Mouse (Mus musculus) MEL (cell line): ENCODE data around the gene Slc15a2. TPM values are rescaled to one million over a fixed set of nuclear protein-coding genes. Genes with fewer than 3 reads are reported as not detected.

Experiments used
- DNase-seq: peaks from one replicate; pipeline ENCODE4 v3.0.0; 2011; ENCODE audit warnings: low read depth, low spot score
- H3K27ac ChIP-seq: 2 replicates; pipeline ENCODE4 v1.5.1; 2012; ENCODE audit warnings: low read depth, mild to moderate bottlenecking, control low read depth, low read length, moderate library complexity; ENCODE audit not compliant: control insufficient read depth
- H3K27me3 ChIP-seq, 2 experiments: fragments of 150-350 bp in 1 of 2; sonication (generic) in 1 of 2; 2 replicates each; pipeline ENCODE4 v1.6.1; 2012; ENCODE audit warnings: low read length in 2 of 2, mild to moderate bottlenecking in 2 of 2, improper control_type of control experiment in 1 of 2, moderate library complexity in 1 of 2; ENCODE audit not compliant: insufficient read depth in 2 of 2, control insufficient read depth in 1 of 2
- H3K36me3 ChIP-seq, 2 experiments: 2 replicates each; pipeline ENCODE4 v1.6.1; 2012 to 2014; ENCODE audit warnings: low read length in 2 of 2, improper control_type of control experiment in 1 of 2, inconsistent platforms in 1 of 2, mild to moderate bottlenecking in 1 of 2; ENCODE audit not compliant: insufficient read depth in 2 of 2, control insufficient read depth in 1 of 2
- H3K4me1 ChIP-seq, 2 experiments: fragments of 150-350 bp in 1 of 2; sonication (generic) in 1 of 2; 2 replicates each; pipeline ENCODE4 v1.6.1; 2012; ENCODE audit warnings: low read length in 2 of 2, improper control_type of control experiment in 1 of 2, mild to moderate bottlenecking in 1 of 2; ENCODE audit not compliant: insufficient read depth in 2 of 2, control insufficient read depth in 1 of 2
- H3K4me3 ChIP-seq, 2 experiments: fragments of 150-350 bp in 1 of 2; sonication (generic) in 1 of 2; 2 replicates each; pipeline ENCODE4 v1.5.1; 2012; ENCODE audit warnings: low read depth in 2 of 2, low read length in 2 of 2, mild to moderate bottlenecking in 2 of 2, moderate library complexity in 2 of 2, control low read depth in 1 of 2, improper control_type of control experiment in 1 of 2; ENCODE audit not compliant: control insufficient read depth in 1 of 2, insufficient read depth in 1 of 2
- H3K79me2 ChIP-seq: 2 replicates; pipeline ENCODE4 v1.6.1; 2012; ENCODE audit warnings: mild to moderate bottlenecking, low read length, moderate library complexity; ENCODE audit not compliant: control insufficient read depth, poor library complexity, insufficient read depth
- H3K9ac ChIP-seq: 2 replicates; pipeline ENCODE4 v1.6.1; 2012; ENCODE audit warnings: low read depth, mild to moderate bottlenecking, control low read depth, low read length, moderate library complexity; ENCODE audit not compliant: control insufficient read depth, poor library complexity, severe bottlenecking
- H3K9me3 ChIP-seq: fragments of 150-350 bp; sonication (generic); replicated peaks from 2 replicates; pipeline ENCODE4 v1.6.1; 2012; ENCODE audit warnings: mild to moderate bottlenecking, low read length, improper control_type of control experiment, moderate library complexity; ENCODE audit not compliant: insufficient read depth
- CTCF ChIP-seq, 3 experiments: IDR thresholded peaks in 2 of 3; conservative IDR thresholded peaks in 1 of 3; 2 replicates each; pipeline ENCODE4 v1.5.1; 2011 to 2012; ENCODE audit warnings: low read length in 3 of 3, low read depth in 2 of 3, mild to moderate bottlenecking in 2 of 3, improper control_type of control experiment in 1 of 3, inconsistent platforms in 1 of 3, mixed read lengths in 1 of 3, moderate library complexity in 1 of 3; ENCODE audit not compliant: control insufficient read depth in 1 of 3, insufficient read depth in 1 of 3, poor library complexity in 1 of 3, severe bottlenecking in 1 of 3
- ELF1 ChIP-seq: IDR thresholded peaks from 2 replicates; pipeline ENCODE4 v1.6.1; 2014; ENCODE audit warnings: low read depth, mild to moderate bottlenecking, inconsistent platforms, low read length, improper control_type of control experiment, moderate library complexity
- EP300 ChIP-seq, 2 experiments: IDR thresholded peaks; 2 replicates each; pipeline ENCODE4 v1.6.1; 2011; ENCODE audit warnings: improper control_type of control experiment in 2 of 2, low read length in 2 of 2, low read depth in 1 of 2, mild to moderate bottlenecking in 1 of 2
- GATA1 ChIP-seq: IDR thresholded peaks from 2 replicates; pipeline ENCODE4 v1.6.1; 2011; ENCODE audit warnings: low read depth, low read length, improper control_type of control experiment
- JUND ChIP-seq: IDR thresholded peaks from 2 replicates; pipeline ENCODE4 v1.6.1; 2011; ENCODE audit warnings: low read depth, mild to moderate bottlenecking, improper control_type of control experiment, low read length
- MYC ChIP-seq: IDR thresholded peaks from 2 replicates; pipeline ENCODE4 v1.6.1; 2011; ENCODE audit warnings: low read depth, mild to moderate bottlenecking, low read length, improper control_type of control experiment, moderate library complexity
- NELFE ChIP-seq: IDR thresholded peaks from 2 replicates; pipeline ENCODE4 v1.6.1; 2011; ENCODE audit warnings: low read depth, low read length, improper control_type of control experiment
- NRF1 ChIP-seq: IDR thresholded peaks from 2 replicates; pipeline ENCODE4 v1.6.1; 2014; ENCODE audit warnings: low read depth, mild to moderate bottlenecking, inconsistent platforms, low read length, improper control_type of control experiment, moderate library complexity; ENCODE audit not compliant: poor library complexity, insufficient read depth, severe bottlenecking
- POLR2AphosphoS5 ChIP-seq: IDR thresholded peaks from 2 replicates; pipeline ENCODE4 v1.6.1; 2012; ENCODE audit warnings: low read depth, borderline replicate concordance, mild to moderate bottlenecking, inconsistent platforms, low read length, moderate library complexity, mixed read lengths
- RAD21 ChIP-seq: IDR thresholded peaks from 2 replicates; pipeline ENCODE4 v1.6.1; 2011; ENCODE audit warnings: mild to moderate bottlenecking, low read depth, low read length, improper control_type of control experiment
- SIN3A ChIP-seq: IDR thresholded peaks from 2 replicates; pipeline ENCODE4 v1.6.1; 2012; ENCODE audit warnings: low read length, improper control_type of control experiment, inconsistent platforms
- TAL1 ChIP-seq: IDR thresholded peaks from 2 replicates; pipeline ENCODE4 v1.6.1; 2012; ENCODE audit warnings: mild to moderate bottlenecking, inconsistent platforms, low read length, moderate library complexity, mixed read lengths
- TBP ChIP-seq: IDR thresholded peaks from 2 replicates; pipeline ENCODE4 v1.8.0; 2011; ENCODE audit warnings: low read depth, low read length, improper control_type of control experiment
- ZKSCAN1 ChIP-seq: IDR thresholded peaks from 2 replicates; pipeline ENCODE4 v1.6.1; 2012; ENCODE audit warnings: low read depth, mild to moderate bottlenecking, inconsistent platforms, low read length, improper control_type of control experiment, moderate library complexity
- polyA plus RNA-seq, 2 experiments: library from polyadenylated mRNA; stranded (reverse) in 1 of 2; unstranded in 1 of 2; fragments of >175 nt in 1 of 2; fragments of >200 nt in 1 of 2; gene quantifications; 2 replicates each; pipeline versions ENCODE4 v1.2.1 to v1.2.4; 2012; ENCODE audit warnings: low replicate concordance in 2 of 2, low read depth in 1 of 2; ENCODE audit not compliant: insufficient read length in 2 of 2, insufficient read depth in 1 of 2, missing spikeins in 1 of 2
- total RNA-seq: library from RNA; depleted of rRNA; stranded (reverse); fragments of 300-350 nt; gene quantifications from 2 replicates; pipeline ENCODE4 v1.2.3, GENCODE M21; 2012

Slc15a2 gene
- total and polyA plus RNA-seq, 3 experiments = not detected

- no peak for DNase-seq
- TF ChIP-seq JUND (no peak), GATA1 (no peak), SIN3A (no peak), ELF1 (no peak), POLR2AphosphoS5 (no peak), NRF1 (no peak), MYC (no peak), EP300 (IDR thresholded peaks at IDR 0.05; ENCODE audit: low read depth in 1 of 2, low read length in 2 of 2) (no peak), TAL1 (no peak)
- H3K36me3 ChIP-seq = no peaks in the 10 kb centered on the region
- H3K4me1 ChIP-seq = no peaks in the 10 kb centered on the region
- peaks cover 4 to 6% of the 10 kb centered on the region in 2 experiments; a peak in 3 of 4 replicates for H3K27me3 ChIP-seq
- no peak overlapping the region for H3K9ac ChIP-seq
- no peak overlapping the region for H3K4me3 ChIP-seq
- H3K9me3 ChIP-seq = no peaks in the 10 kb centered on the region
- H3K27ac ChIP-seq = no peak overlapping the region
- no peaks in the 10 kb centered on the region for H3K79me2 ChIP-seq
Observed at GRCm38 (mm10) chr16:36786466-36786865, 1.7 kb upstream of the Slc15a2 start.

- Histone ChIP-seq H3K79me2 (no peaks in the 10 kb centered on the region), H3K9ac (no peak overlapping the region), H3K27me3 (peaks cover 1 to 2% of the 10 kb centered on the region in 2 experiments; a peak in 2 of 4 replicates), H3K36me3 (no peaks in the 10 kb centered on the region), H3K27ac (no peak overlapping the region), H3K9me3 (no peaks in the 10 kb centered on the region), H3K4me3 (no peak overlapping the region), H3K4me1 (no peaks in the 10 kb centered on the region)
- DNase-seq = no peak
- no peak for TF ChIP-seq NELFE
- no peak for TF ChIP-seq ZKSCAN1
Observed at GRCm38 (mm10) chr16:36784146-36784545, 616 bp downstream of the Slc15a2 start.

- Histone ChIP-seq H3K27me3 (peaks cover 0 to 6% of the 10 kb centered on the region in 2 experiments; a peak in 2 of 4 replicates), H3K36me3 (no peaks in the 10 kb centered on the region), H3K4me1 (no peaks in the 10 kb centered on the region), H3K4me3 (no peak overlapping the region)
- no peak for DNase-seq
- no peak for TF ChIP-seq CTCF (IDR thresholded peaks at IDR 0.05 in 2 of 3, conservative IDR thresholded peaks at IDR 0.05 in 1 of 3; ENCODE audit: control insufficient read depth in 1 of 3, insufficient read depth in 1 of 3, low read depth in 2 of 3, low read length in 3 of 3, poor library complexity in 1 of 3, severe bottlenecking in 1 of 3)
- TF ChIP-seq RAD21 = no peak
- TF ChIP-seq TBP = no peak
- TF ChIP-seq, all 39 proteins: peak for 0
- no peaks in the 10 kb centered on the region for H3K9me3 ChIP-seq
- H3K9ac ChIP-seq = no peak overlapping the region
- no peak overlapping the region for H3K27ac ChIP-seq
- no peaks in the 10 kb centered on the region for H3K79me2 ChIP-seq
Observed at GRCm38 (mm10) chr16:36775658-36776057, 9.1 kb downstream of the Slc15a2 start.
